Mouse (Mus musculus) thymus, adult 2 months (tissue): ENCODE measurements around the gene Gm28230. TPM values are rescaled to one million over a fixed set of nuclear protein-coding genes. Genes with fewer than 3 reads are reported as not detected.

Experiments used
- DNase-seq: peaks from one replicate; pipeline ENCODE4 v3.0.0; 2021
- H3K27ac ChIP-seq: fragments of 200-500 bp; 2 replicates; pipeline ENCODE4 v1.5.1; 2012; ENCODE audit warnings: low read length, control low read depth; ENCODE audit not compliant: control insufficient read depth, insufficient read depth
- H3K27me3 ChIP-seq: fragments of 200-500 bp; 2 replicates; pipeline ENCODE4 v1.6.1; 2012; ENCODE audit warnings: mild to moderate bottlenecking, low read length, moderate library complexity, mixed read lengths; ENCODE audit not compliant: control insufficient read depth, insufficient read depth
- H3K36me3 ChIP-seq: fragments of 200-500 bp; 2 replicates; pipeline ENCODE4 v1.6.1; 2012; ENCODE audit warnings: mild to moderate bottlenecking, low read length, moderate library complexity; ENCODE audit not compliant: control insufficient read depth, insufficient read depth
- H3K4me1 ChIP-seq: fragments of 200-500 bp; replicated peaks from 2 replicates; pipeline ENCODE4 v1.6.1; 2012; ENCODE audit warnings: low read length; ENCODE audit not compliant: control insufficient read depth, insufficient read depth
- H3K4me3 ChIP-seq: fragments of 200-500 bp; 2 replicates; pipeline ENCODE4 v1.5.1; 2012; ENCODE audit warnings: mild to moderate bottlenecking, low read length, control low read depth, moderate library complexity; ENCODE audit not compliant: control insufficient read depth, insufficient read depth
- CTCF ChIP-seq: fragments of 200-500 bp; IDR thresholded peaks from 2 replicates; pipeline ENCODE4 v1.5.1; 2012; ENCODE audit warnings: mild to moderate bottlenecking, control low read depth, low read length, moderate library complexity, borderline replicate concordance; ENCODE audit not compliant: control insufficient read depth, poor library complexity, insufficient read depth; ENCODE audit errors: extremely low read depth
- POLR2A ChIP-seq: fragments of 200-500 bp; IDR thresholded peaks from 2 replicates; pipeline ENCODE4 v1.6.1; 2012; ENCODE audit warnings: mild to moderate bottlenecking, low read length, control low read depth, moderate library complexity; ENCODE audit not compliant: control insufficient read depth, poor library complexity, insufficient read depth; ENCODE audit errors: extremely low read depth
- WGBS: fragments of 180-500 bp; shearing (Covaris S2); methylation state at CpG from one replicate; pipeline ENCODE4 v1.1.7; 2018; 5-methylcytosine and 5-hydroxymethylcytosine counted together
- polyA plus RNA-seq: library from polyadenylated mRNA; depleted of rRNA; stranded (reverse); fragments of >200 nt; gene quantifications from 2 replicates; pipeline ENCODE4 v1.2.3, GENCODE M21; 2012

Gm28230 gene
- polyA plus RNA-seq, 1 experiment = 0.31 TPM

GRCm38 (mm10) chr2:74700546-74701112, 25.9 kb upstream of the Gm28230 start:
- DNase-seq = no peak
- Histone ChIP-seq H3K27ac (no peak overlapping the region), H3K36me3 (no peaks in the 10 kb centered on the region)

GRCm38 (mm10) chr2:74701949-74702819, 24.3 kb upstream of the Gm28230 start:
- Histone ChIP-seq H3K4me3 (no peak overlapping the region), H3K36me3 (no peaks in the 10 kb centered on the region), H3K27me3 (peaks cover 24% of the 10 kb centered on the region), H3K27ac (no peak overlapping the region), H3K4me1 (peaks cover 11% of the 10 kb centered on the region)
- TF ChIP-seq CTCF (no peak), POLR2A (no peak)
- WGBS = 21% methylated on average over 17 of the region's 17 CpGs
- DNase-seq = peak; percentile 62

More at GRCm38 (mm10) chr2:74700546-74701112, 25.9 kb upstream of the Gm28230 start:
- peaks cover 25% of the 10 kb centered on the region for H3K27me3 ChIP-seq
- no peak overlapping the region for H3K4me3 ChIP-seq
- TF ChIP-seq POLR2A = no peak
- TF ChIP-seq CTCF = no peak
- 31% methylated on average over 22 of the region's 22 CpGs for WGBS
- H3K4me1 ChIP-seq = peaks cover 10% of the 10 kb centered on the region

- WGBS = 53% methylated on average over 6 of the region's 6 CpGs
- Histone ChIP-seq H3K4me1 (peaks cover 11% of the 10 kb centered on the region), H3K36me3 (no peaks in the 10 kb centered on the region), H3K27ac (no peak overlapping the region), H3K4me3 (no peak overlapping the region), H3K27me3 (peaks cover 27% of the 10 kb centered on the region)
- no peak for DNase-seq
- TF ChIP-seq CTCF = no peak
- no peak for TF ChIP-seq POLR2A
Measured at GRCm38 (mm10) chr2:74702820-74703219, 23.7 kb upstream of the Gm28230 start.

- TF ChIP-seq POLR2A (no peak), CTCF (no peak)
- peaks cover 11% of the 10 kb centered on the region for H3K4me1 ChIP-seq
- H3K27me3 ChIP-seq = peaks cover 22% of the 10 kb centered on the region
- no peak for DNase-seq
- H3K4me3 ChIP-seq = no peak overlapping the region
- H3K36me3 ChIP-seq = no peaks in the 10 kb centered on the region
- WGBS = 34% methylated on average over 10 of the region's 10 CpGs
- H3K27ac ChIP-seq = no peak overlapping the region
Measured at GRCm38 (mm10) chr2:74703317-74703716, 23.2 kb upstream of the Gm28230 start.

- Histone ChIP-seq H3K4me1 (peaks cover 11% of the 10 kb centered on the region), H3K27me3 (peaks cover 26% of the 10 kb centered on the region), H3K36me3 (no peaks in the 10 kb centered on the region), H3K27ac (no peak overlapping the region), H3K4me3 (no peak overlapping the region)
- no peak for TF ChIP-seq CTCF
- no peak for TF ChIP-seq POLR2A
- no peak for DNase-seq
- 17% methylated on average over 26 of the region's 26 CpGs for WGBS
Measured at GRCm38 (mm10) chr2:74703720-74704392, 22.7 kb upstream of the Gm28230 start.

- Histone ChIP-seq H3K4me1 (peaks cover 11% of the 10 kb centered on the region), H3K27ac (no peak within 1 kb of the TSS), H3K4me3 (peak within 1 kb of the TSS; percentile 29; the same call in 1 of the 2 replicates), H3K36me3 (no peaks in the 10 kb centered on the region), H3K27me3 (peaks cover 25% of the 10 kb centered on the region)
- TF ChIP-seq CTCF (no peak), POLR2A (no peak)
- no peak for DNase-seq
- WGBS = 5% methylated on average over 52 of the region's 52 CpGs
Measured at GRCm38 (mm10) chr2:74704393-74704998, 22.0 kb upstream of the Gm28230 start, which contains the start of gene Hoxd8. Hoxd8 (plus strand) TSS chr2:74704615.
